Mouse (Mus musculus): ENCODE data around the gene Six5.

The Six5 gene

GRCm38 (mm10) chr7:19136673-19137334 is 42.4 kb downstream of the Six5 start:
- CTCF ChIA-PET = no interaction called here

- CTCF ChIA-PET = interaction anchor here (0.6 to 0.7 kb wide), 3 partner anchors 10 to 273 kb away, joined by 3 to 19 read pairs (median 12); no protein-coding TSS in a partner anchor
Measured at GRCm38 (mm10) chr7:19137380-19137779, 43.0 kb downstream of the Six5 start.

- CTCF ChIA-PET = interaction anchor here (0.6 kb wide), 1 partner anchor 19 kb away, joined by 3 read pairs; the partner anchor contains the start of gene Gipr
Measured at GRCm38 (mm10) chr7:19146793-19147192, 52.4 kb downstream of the Six5 start.

- CTCF ChIA-PET = no interaction called here
Measured at GRCm38 (mm10) chr7:19147497-19148045, 53.2 kb downstream of the Six5 start.

Measured in spleen, embryonic (tissue).